Mouse (Mus musculus): ENCODE measurements around the gene Agbl4.

Gene Agbl4

DNA sequence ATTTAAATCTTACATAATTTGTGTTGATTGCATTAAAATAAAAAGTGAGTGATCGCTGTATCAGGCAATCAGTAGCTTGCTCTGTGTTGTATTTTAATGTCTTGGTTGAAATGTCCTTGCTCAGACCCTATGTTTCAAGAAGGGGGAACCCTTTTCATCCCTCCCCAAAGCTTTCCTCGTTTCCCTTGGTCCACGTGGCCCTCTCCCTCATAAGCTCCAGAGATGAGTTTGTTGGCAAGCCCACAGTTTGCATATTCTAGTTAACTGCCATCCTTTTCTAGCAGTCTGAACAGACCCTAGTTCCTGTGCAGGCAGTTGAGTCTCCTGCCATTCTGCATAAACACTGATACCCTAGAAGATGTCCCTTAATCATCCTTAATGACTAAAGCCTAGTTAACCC lies 1050.5 kb downstream of the Agbl4 start:
- DNase-seq (ENCODE audit: low read depth, low spot score), result no peak

DNA sequence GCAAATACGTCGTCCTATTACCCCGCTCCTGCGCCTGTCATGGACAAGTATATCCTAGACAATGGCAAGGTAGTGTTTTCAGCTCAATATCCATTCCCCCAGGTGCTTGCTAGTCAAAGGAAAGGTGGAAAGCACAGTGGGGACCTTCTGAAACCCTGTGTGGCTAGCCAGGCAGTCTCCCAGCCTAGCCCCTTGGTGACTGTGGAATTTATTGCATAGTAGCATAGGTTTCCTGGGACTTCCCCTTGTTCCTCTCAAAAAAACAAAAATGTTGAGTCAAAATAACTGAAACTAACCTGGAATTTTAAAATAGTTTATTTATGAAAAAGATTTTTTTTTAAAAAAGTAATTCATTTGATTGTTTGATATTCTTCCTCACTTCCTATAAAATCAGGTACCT lies 1051.1 kb downstream of the Agbl4 start:
- DNase-seq (ENCODE audit: low read depth, low spot score), result no peak

DNA sequence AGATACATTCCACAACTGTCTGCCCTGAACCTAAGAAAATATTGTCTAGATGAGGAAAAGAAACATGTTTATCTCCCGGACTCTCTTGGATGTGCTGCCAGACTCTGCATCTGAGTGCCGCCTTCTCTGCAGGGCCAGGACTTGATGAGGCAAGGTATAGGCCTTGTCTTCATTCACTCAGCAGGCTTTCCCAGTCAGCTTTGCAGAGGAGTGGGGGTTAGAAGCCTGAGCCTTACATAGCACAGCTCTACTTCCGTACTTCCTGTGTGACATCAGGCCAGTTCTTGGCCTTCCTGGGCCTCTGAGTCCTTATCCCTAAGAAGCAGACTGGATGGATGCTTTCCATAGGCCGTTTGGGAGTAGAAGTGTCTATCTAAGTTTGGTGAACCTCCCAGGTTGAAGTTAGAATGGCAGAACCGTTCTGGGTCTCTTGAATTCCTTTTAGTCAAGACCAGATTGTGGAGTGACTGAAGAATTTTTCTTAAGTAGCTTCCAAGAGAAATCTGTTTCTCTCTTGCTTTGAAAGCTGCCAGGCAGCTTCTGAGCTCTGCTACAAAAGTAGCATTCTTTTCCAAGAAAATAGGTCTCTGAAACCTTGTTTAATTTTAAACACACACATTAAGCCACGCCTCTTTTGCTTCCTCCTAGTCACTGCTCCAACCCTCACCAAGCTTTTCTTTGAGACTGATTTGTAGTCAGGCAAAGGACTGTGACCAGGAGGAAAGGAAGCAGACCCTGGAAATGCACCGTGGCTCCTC lies 1052.2 kb downstream of the Agbl4 start:
- DNase-seq (ENCODE audit: low read depth, low spot score), result no peak

DNA sequence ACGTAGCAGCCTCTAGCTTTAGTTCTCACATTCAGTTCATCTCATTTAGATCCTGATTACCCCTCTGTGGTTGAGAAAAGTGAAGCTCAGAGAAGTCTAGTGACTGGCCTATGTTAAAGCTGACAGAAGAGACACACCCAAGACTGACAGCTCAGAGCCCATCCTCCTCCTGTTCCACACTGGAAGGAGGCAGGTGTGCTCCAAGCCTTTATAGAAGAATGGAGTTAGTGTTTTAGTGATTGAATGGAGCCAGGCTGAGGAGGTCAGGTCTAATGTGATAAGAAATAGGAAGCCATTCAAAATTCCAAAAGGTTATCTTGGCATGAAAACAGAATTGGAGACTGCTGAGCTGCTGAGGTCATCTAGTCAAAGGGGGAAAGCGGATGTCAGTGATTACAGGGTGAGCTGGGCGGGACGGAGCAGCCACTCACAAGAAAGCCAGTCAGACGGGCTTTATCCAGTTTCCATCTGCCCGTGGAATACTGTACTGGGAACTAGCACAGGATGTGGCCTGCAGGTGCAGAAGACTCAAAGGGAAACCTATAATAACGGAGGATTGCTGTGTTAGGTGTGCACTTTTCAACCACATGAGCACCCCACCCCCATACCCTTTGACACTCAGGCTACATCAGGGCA lies 1053.9 kb downstream of the Agbl4 start:
- no peak for DNase-seq (ENCODE audit: low read depth, low spot score)

DNA sequence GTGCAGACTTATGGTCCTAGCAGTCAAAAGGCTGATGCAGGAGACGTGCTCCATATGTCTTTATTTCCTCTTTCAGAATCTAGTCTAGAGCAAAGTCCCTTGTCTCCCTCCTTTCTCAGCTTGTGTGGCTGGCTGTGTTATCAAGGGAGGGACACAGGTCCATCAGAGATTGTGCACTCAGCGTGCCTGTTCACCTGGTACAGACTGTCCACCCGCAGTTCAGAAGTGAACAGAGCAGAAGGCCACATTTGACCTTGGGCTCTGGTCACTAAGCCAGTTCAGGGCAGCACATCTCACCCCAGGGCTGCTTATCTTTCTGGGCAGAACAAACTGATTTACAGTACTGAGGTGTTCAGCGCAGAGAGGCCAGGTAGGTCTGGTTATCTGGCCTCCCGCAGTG lies 1054.7 kb downstream of the Agbl4 start:
- no peak for DNase-seq (ENCODE audit: low read depth, low spot score)

DNA sequence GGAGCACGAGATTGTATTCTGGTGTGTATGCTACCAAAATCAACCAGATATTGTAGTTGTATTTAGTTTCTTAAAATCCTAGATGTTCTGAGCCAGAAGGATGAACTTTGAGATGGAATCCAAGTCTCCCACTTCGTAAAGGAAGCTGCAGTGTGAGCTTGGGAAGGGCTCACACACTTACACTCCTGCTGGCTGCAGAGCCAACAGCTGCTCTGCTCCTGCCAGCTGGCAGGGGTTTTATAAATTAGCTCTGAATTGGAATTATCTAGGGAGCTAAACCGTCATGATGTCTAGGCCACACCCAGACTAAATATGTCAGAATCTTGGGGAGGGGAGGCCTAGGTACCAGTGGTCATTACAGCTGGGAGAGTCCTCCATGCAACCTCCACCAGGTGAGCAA lies 1055.8 kb downstream of the Agbl4 start:
- no peak for DNase-seq (ENCODE audit: low read depth, low spot score)

DNA sequence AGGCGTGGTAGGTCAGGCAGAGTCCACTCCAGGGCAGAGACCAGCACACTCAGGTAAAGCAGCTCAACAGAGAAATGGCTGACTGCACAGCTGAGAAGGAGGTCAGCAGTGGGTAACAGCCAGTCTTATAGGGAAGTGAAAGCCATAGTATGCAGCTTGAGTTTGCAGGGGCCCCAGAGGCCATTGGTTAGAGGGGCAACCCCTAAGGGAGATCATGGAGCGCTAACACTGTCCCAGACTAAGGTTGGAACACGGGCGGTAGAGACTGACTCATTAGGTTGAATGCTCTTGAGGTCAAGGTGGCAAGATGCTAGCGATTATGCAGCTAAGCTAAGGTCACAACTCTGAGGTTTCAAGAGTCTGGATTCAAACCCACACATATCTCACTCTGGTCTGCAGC lies 1058.2 kb downstream of the Agbl4 start:
- no peak for DNase-seq (ENCODE audit: low read depth, low spot score)

DNA sequence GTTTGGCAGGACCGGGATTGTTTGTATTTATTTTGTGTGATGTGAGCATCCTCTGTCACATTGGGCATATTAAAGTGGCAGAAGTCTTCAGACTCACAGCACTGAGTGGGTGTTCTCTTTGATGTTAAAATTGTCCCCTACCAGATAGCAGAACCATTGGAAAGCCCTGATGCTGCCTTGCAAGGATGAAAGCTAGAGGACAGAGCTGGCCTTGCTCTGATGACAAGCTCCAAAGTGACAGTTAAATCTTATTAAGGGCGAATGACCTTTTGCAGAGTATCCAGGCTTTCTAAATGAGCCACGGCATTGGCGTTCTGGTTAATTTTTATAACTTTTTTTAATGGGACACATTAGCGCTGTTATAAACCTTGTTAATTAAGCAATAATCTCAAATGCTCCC lies 1060.1 kb downstream of the Agbl4 start:
- DNase-seq (ENCODE audit: low read depth, low spot score), result no peak

DNA sequence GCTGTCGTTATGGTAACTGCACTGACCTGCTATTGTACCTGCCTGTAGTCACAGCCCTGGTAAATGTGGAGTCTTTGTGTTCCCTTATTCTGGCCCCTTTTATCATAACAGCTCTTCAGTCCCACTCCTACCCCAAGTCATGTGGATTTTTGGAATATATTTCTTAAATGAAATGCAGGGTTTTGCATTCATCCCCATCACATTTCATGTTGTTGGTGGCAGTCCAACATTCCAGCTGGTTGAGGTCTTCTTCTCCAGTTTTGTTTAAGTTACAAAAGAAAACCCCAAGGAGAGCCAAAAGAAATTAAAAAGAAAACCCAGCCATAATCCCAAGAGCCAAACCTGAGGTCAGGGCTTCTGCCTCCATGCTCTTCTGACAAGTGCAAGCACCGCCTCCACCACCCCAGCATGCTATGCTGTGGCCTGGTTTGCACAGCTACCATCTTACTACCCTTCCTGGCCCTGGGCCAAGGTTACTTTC lies 1069.9 kb downstream of the Agbl4 start:
- no peak for DNase-seq (ENCODE audit: low read depth, low spot score)

DNA sequence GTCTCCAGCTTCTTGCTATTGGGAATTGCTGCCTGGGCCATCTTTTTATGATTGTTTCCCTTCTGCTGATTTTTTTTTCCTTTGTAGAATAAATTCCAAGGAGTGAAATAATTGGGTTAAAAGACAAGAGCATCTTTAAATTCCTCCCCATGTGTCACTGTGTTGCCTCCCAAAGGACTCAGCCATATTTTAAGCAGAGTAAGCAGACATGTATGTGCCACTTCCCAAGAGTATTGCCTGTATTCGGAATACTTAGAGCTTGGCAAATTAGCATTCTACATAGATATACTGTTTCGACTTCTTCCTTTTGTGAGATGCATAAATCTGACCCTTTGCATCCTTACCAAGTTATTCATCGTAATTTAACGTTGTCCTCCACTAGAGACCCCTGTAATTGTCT lies 1070.3 kb downstream of the Agbl4 start:
- no peak for DNase-seq (ENCODE audit: low read depth, low spot score)

DNA sequence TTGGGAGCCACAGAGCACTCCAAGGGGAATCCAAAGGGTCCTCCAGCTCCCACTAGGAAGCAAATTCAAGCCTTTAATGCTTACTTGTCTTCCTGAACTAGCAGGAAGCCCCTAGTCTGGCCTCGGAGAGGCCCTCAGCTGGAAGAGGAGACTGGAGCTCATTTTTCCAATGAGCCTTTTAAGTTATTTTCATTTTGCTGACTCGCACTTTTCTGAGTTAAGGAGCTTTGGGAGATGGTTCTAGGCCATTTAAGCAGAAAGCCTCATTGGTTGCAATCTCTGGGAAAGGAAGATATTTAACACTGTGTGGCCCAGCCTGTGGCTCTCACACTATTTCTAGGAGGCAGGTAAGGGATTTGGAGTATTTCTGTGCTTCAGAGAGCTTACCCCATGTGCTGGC lies 1072.4 kb downstream of the Agbl4 start:
- no peak for DNase-seq (ENCODE audit: low read depth, low spot score)

DNA sequence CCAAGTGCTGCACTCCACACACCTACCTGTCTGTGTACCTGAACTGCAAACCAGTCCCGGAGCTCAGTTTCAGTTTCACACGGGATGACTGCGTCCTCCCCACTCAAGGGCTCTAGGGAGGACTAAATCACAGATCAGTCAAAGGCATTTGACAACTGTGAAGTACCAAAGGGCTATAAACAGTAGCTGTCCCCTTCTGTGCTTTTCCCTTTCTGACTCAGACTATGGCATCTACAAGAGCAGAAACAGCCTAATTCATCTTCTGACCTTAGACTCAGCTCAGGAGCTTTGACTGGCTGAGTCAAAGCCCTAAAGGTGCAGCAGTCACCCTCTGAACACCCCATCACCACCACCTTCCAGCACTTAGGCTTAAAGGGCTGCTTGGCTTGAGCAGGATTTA lies 1074.3 kb downstream of the Agbl4 start:
- no peak for DNase-seq (ENCODE audit: low read depth, low spot score)

DNA sequence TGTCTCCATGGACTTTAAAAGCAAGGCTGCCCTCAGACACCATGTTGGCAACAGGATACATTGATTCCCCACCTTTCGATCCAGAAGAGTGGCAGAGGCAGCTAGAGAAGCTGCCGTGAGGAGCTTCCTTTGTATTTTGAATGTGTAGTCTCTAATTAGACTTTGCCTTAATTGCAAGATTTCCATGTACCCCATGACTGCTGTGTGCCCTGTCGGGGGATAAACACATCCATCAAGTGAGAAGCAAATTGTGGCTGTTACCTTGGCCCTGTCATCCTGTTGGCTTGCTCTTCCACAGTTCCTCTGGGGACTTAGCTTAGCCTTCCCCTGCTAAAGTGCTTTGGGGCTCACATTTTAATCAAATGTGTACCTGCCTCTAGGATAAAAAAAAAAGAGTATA lies 1075.0 kb downstream of the Agbl4 start:
- DNase-seq (ENCODE audit: low read depth, low spot score), result no peak

DNA sequence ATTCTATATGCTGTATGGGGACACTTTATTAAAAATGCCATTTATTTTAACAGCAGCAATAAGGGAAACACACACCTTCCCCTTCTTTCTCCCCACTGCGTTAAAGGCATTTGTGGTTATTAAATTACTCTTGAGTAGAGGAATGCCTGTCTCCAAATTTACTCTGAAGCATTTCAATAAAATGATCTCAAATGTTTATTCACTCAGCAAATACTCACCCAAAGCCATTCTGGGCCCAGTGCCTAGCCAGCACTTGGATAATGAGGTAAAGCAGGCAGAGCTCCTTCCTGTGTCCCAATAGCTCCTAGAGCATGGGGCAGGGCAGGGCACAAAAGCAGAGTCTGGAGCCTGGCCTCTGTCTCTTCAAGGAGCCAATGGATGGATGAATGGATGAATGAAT lies 1075.6 kb downstream of the Agbl4 start:
- no peak for DNase-seq (ENCODE audit: low read depth, low spot score)

DNA sequence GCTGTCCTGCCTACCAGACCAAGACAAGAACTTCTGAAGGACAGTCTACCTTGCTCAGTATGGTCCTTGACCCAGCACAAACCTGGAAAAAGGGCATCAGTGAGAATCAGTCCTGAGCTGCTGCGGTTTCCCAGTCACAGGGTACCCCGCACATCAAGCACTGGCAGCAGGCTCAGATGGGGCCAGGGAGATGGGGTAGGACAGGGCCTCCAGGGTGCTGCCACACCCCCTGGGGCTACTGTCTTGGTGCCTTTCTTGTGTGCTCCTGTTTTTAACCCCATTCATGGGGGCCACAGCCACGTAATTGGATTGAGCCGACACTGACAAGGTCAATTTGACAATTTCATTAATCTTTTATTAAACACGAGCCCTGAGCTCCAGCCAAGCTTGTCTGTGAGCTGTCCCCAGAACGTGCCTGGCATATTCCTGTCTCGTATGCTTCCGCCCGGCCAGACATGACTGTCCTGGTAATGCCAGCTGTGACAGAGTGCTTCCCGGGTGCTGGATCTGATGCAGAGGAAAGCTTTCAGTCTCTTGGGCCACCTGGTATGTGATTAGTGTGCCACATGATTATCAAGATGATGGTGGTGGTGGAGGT lies 1078.0 kb downstream of the Agbl4 start:
- DNase-seq (ENCODE audit: low read depth, low spot score), result no peak

DNA sequence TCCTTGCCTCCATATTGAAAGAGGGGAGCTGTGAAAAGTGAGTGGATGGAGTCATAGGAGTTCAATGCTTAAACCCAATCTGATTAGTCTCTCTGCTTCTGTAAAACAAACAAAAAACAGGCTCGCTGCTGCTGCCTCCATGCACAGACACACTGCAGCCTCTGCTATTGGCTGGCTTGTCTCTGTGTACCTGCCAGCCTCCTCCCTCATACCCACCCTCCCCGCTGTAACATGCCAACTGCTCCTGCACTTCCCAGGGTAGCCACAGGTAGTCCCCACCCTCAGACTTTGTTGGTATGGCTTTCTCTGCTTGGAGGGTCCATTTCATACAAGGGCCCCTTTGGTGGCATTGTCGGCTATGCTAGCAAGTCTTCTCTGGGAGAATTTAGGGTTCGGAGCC lies 1080.0 kb downstream of the Agbl4 start:
- no peak for DNase-seq (ENCODE audit: low read depth, low spot score)

DNA sequence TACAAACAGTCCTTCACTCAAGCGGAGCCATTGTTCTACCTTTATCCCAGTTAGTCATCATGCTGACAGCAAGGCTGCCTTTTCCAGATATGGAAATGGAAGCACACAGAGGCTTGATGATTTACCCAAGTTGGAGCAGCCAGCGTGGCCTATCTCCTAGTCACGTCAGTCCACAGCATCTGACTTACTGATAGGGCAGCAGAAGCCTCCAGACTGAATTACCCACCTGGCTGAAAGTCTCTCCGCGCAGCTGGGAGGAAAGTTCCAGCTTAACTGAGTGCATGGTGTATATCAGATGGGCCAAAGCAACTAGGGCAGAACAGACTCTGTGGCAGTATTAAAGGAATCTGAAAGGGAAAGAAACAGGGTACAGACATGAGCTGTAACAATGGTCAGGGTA lies 1086.0 kb downstream of the Agbl4 start:
- DNase-seq (ENCODE audit: low read depth, low spot score), result no peak

DNA sequence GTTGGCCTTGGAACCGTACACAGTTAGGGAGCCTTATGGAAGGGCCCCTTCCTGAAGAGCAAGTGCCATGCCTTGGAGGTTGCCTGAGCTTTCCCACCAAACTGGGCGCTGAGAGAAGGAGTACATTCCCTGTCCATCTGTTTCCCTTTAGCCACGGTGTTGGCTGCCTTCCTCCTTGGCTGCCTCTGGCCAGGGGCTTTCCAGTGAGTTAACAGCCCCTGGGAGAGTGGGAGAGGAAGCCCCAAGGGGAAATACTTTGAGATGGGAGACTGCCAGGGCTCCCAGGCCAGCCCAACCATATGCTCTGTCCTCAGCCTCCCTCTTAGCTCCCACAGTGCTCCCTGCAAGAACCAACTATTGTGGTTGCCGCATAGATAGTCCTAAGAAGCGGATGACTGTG lies 1087.7 kb downstream of the Agbl4 start:
- no peak for DNase-seq (ENCODE audit: low read depth, low spot score)

DNA sequence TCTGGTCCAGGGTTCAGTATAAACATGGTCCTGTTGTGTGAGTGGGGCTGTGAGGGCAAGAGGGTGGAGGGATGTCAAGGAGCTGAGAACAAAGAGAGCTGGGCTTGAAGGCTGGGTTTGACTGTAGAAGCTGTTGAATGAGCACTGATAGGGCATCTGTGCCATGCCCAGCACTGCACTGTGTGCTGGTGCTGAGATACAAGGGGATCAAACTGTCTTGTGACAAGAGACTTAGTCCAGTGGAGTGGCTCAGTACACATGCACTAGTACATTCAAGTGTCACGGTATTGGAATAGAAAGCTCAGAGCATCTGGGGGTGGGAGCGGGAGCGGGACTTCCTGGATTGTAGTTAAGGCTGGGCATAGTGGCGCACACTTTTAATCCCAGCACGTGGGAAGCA lies 1088.7 kb downstream of the Agbl4 start:
- no peak for DNase-seq (ENCODE audit: low read depth, low spot score)

DNA sequence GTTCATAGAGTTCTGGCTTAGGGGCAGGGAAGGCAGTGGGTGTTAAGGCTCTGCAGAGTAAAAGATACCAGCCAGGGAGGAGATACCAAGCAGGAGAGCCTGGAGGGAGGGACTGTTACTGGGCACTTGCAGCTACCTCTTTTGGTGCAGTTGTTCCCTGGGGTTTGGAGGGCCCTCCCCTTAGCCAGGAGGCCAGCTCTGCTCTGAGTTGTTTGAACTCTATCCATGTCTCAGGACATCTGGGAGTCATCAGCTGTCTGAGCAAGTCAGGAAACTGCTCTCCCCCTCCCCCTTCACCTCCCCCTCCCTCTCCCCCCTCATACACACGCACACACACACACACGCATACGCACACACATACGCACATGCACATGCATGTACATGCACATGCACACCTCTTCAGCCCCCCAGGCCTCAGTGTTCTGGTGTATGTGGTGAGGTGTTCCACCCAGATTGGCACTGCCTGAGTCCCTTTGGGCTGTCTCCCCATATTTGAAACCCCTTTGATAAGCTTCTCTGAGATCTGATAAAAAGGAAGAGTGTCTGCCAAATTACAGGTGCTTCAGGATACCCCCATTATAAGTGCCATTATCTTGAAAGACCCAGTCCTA lies 1089.9 kb downstream of the Agbl4 start:
- DNase-seq (ENCODE audit: low read depth, low spot score), result no peak

DNA sequence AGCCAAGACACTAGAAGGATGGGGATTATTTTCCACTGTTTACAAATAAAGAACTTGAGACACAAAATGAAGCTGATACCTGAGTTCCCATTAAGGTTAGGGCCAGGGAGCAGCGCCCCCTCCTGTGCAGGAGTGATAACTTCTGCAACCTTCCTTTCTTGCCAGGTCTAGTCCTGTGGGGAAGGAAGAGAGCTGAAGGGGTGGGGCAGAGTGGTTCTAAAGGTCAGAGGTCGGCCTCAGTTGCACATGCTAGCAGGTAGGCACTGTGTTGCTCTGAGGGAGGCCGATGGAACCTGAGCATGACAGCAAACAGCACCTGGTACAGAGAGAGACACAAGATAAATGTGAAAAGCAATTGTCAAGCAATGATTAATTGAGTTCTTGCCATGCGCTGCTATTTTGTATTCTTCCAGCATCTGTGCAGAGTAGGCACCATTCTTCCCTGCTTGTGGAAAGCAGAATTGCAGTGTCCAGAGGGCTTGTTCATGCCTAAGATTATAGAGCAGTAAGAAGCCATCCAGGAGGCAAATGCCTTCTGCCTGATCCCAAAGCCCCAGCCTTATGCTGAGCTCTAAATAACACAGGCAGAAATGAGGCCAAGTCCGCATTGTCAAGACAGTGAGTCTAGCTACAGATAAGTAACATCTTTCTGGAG lies 1096.4 kb downstream of the Agbl4 start:
- no peak for DNase-seq (ENCODE audit: low read depth, low spot score)

DNA sequence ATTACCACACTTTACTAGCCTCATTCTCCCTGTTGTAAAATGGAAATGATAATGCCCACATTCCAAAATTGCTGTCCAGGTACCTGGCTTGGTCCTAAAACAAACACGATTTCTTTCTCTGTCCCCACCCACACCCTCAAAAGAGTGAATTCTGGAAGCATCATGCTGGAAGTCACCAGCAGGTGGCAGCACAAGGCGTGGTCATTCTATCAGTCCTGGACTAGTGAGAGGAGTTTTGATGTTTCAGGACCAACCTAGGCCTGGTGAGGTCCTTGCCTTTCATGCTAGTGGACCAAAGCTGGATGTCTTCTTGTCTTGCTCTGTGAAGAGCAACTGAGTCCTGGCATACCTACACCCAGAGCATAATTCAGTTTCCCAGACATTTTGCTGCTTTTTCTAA lies 1098.5 kb downstream of the Agbl4 start:
- DNase-seq (ENCODE audit: low read depth, low spot score), result peak; percentile 19
